27 mouse cellular contexts compared by ENCODE assay signal in genomic region chr3:141005885-141006284, GRCm38 (mm10).
"Had no signal": no experiment of that assay in that cellular context is flagged by ENCODE, and none has a peak within 500 bp of the region (broad histone marks: within the 10 kb centered on the region; RNA-seq: fewer than 3 reads in every experiment).

No protein-coding gene starts in this region.

- H3K4me3 ChIP-seq: embryonic facial prominence, embryonic 12.5 days; embryonic facial prominence, embryonic 13.5 days; embryonic facial prominence, embryonic 15.5 days; erythroblast, embryonic 14.5 days; forebrain, embryonic 10.5 days; forebrain, embryonic 13.5 days; forebrain, embryonic 15.5 days; gastrocnemius, adult 2 months; heart, adult 2 months; heart, embryonic 10.5 days had no signal

- H3K4me1 ChIP-seq: embryonic facial prominence, embryonic 12.5 days; embryonic facial prominence, embryonic 15.5 days; forebrain, embryonic 10.5 days; forebrain, embryonic 13.5 days; forebrain, embryonic 15.5 days; heart, embryonic 10.5 days had no signal

- DNase-seq: cerebellum, adult 18-20 months; cerebellum, adult 2 months; cerebellum, adult 8-10 months; cerebellum, adult 9-10 months; cerebellum, adult 9-11 months; cerebellum, postnatal 10 days; cerebellum, postnatal 14 days; cerebellum, postnatal 25 days; cerebellum, postnatal 36 days; embryo, embryonic 11 days; forebrain, postnatal 0 days; gastrocnemius, adult 2 months; gastrocnemius, postnatal 14 days; gastrocnemius, postnatal 25 days; gastrocnemius, postnatal 36 days; heart, adult 18-20 months; heart, adult 2 months had no signal

- H3K27ac ChIP-seq: embryonic facial prominence, embryonic 12.5 days; embryonic facial prominence, embryonic 13.5 days; embryonic facial prominence, embryonic 15.5 days; forebrain, embryonic 10.5 days; forebrain, embryonic 13.5 days; forebrain, embryonic 15.5 days; gastrocnemius, adult 2 months; heart, adult 2 months; heart, embryonic 10.5 days had no signal

- ATAC-seq: forebrain, embryonic 13.5 days; forebrain, embryonic 14.5 days; forebrain, embryonic 15.5 days; forebrain, embryonic 16.5 days; forebrain, postnatal 0 days had no signal

- H3K9me3 ChIP-seq: embryonic facial prominence, embryonic 12.5 days; embryonic facial prominence, embryonic 13.5 days; embryonic facial prominence, embryonic 15.5 days; forebrain, embryonic 10.5 days; forebrain, embryonic 13.5 days; forebrain, embryonic 15.5 days; heart, embryonic 10.5 days had no signal

- H3K9ac ChIP-seq: embryonic facial prominence, embryonic 12.5 days; embryonic facial prominence, embryonic 13.5 days; embryonic facial prominence, embryonic 15.5 days; forebrain, embryonic 13.5 days; forebrain, embryonic 15.5 days; forebrain, postnatal 0 days had no signal

- H3K36me3 ChIP-seq: embryonic facial prominence, embryonic 12.5 days; embryonic facial prominence, embryonic 13.5 days; embryonic facial prominence, embryonic 15.5 days; forebrain, embryonic 10.5 days; forebrain, embryonic 15.5 days; heart, embryonic 10.5 days had no signal

- H3K4me2 ChIP-seq: embryonic facial prominence, embryonic 12.5 days; embryonic facial prominence, embryonic 13.5 days; embryonic facial prominence, embryonic 15.5 days; forebrain, embryonic 13.5 days; forebrain, embryonic 15.5 days had no signal

- H3K27me3 ChIP-seq: embryonic facial prominence, embryonic 12.5 days; embryonic facial prominence, embryonic 13.5 days; embryonic facial prominence, embryonic 15.5 days; forebrain, embryonic 13.5 days; forebrain, embryonic 15.5 days had no signal
